Mouse (Mus musculus): ENCODE results near the gene Hdac4. TPM values are rescaled to one million over a fixed set of nuclear protein-coding genes. Genes with fewer than 3 reads are reported as not detected.
A peak's percentile ranks its signal among the peaks of the same experiment; 100 is the strongest.

Hdac4 gene
- 100 to 1,000 TPM; 111 to 112 TPM for total RNA-seq (2021)

DNA sequence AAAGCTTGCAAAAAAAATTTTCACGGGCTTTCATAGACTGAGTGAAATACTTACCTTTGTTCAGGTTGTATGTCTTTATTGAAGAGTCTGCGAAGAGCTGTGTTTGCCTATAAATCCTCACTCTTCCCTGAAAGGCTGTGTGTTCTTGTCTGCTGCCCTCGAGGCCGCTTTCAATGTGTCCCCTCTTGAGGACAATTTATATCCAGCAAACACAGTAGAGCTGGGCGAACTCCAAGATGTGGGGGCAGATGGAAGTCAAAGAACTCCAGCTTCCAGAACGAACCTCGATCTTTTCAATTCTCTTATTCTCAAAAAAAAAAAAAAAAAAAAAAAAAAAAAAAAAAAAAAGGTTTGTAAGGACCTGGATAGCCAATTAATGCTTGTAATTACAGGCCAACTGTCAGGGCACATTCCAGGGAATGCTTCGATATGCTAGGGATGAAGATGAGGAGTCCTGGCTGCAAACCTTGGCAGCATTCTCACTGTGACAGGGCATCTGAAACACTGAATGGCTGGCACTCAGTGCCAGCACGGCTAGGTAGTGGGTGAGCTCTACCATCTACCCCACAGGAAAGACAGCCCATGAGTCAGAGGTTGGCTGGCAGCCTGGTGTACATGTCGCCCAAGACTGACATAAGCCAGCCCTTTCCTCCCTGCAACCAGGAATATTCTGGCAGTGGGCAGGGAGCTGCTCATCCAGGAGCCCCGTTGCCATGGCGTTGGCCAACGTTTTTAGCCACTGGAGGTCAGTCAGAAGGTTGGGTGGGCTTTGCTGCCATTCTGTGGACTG, at the start of gene Hdac4:
TSS of gene Hdac4 (minus strand) at position 340 of the 790 bp plus-strand sequence.
- DNase-seq (ENCODE audit: low spot score in 2 of 2): peak in 1 of 2 experiments; percentile 81
- intact Hi-C loops (cut with DNase I): no loop called here

DNA sequence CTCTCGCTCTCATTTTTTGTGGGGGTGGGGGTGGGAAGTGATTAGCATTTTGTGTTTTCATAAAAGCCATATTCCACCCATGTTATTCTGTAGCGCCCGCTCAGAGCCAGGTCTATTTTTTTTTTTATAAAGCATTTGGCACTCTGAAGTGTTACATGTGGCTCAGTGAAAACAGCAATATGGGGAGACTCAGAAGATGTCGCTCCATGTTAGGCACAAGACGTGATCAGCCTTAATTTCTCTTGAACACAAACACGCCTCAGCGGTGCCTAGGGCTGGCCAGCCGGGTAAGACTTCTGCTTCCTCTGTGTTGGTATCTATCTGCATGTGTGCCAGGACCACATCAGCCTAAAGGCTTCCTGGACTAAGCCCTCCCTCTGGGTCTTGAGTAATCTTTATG, 48.0 kb upstream of the Hdac4 start:
- DNase-seq (ENCODE audit: low spot score in 2 of 2): peak in 1 of 2 experiments; percentile 11
- intact Hi-C loops (cut with DNase I): no loop called here

DNA sequence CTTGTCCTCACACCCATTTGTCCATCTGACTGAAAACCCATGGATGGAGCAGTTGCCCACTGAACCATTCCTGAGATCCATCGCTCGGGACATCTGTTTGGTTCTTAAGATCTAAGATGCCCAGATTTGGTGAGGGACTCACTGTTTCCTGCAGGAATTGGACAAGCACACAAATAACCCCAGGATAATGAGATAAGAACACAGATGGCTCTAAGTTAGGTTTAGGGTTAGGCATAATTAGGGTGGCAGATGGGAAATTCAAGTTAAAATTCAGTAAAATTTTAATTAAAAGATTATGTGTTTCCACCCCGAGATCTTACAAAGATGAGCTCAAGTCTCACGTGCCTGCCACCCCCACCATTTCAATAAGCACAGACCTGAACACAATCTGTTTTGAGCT, 44.6 kb upstream of the Hdac4 start:
- DNase-seq (ENCODE audit: low spot score in 2 of 2): no peak
- intact Hi-C loops (cut with DNase I): no loop called here

DNA sequence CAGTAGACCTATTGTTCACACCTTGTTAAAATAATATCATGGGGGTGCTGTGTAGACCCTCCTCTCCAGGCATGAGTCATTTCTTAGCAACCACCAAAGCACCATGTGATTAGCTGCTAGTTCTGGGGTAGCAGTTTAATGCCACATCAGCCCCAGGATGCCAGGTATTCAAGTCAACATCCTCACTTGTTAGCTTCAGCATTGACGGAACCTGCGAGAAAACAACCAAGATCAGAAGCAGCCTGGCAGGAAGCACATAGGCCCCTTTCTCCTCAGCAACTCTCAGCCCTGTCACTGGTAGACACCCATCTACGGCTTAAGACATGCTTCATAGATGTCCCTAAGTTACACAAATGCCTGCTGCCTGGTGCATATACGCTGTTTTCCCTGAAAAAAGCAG, 40.1 kb upstream of the Hdac4 start:
- intact Hi-C loops (cut with DNase I): no loop called here
- DNase-seq (ENCODE audit: low spot score in 2 of 2): no peak

DNA sequence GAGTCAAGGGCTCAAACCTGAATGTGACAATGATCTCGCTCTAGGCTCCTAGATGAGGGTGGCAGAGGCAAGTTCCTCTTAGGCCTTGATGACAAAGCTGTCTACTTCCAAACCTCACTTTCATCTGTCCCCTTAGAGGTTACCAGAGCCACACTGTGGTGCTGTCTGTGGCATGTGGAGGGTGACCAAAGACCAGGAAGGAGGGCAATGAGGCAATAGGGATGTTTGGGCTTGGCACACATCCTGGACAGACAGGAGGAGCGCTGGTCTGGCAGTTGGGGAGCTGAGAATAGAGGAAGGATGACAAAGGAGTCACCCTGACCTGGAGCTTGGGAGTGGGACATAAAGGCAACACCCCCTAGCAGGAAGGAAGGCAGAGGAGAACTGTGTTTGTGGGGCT, 29.8 kb upstream of the Hdac4 start:
- intact Hi-C loops (cut with DNase I): no loop called here
- no peak for DNase-seq (ENCODE audit: low spot score in 2 of 2)

DNA sequence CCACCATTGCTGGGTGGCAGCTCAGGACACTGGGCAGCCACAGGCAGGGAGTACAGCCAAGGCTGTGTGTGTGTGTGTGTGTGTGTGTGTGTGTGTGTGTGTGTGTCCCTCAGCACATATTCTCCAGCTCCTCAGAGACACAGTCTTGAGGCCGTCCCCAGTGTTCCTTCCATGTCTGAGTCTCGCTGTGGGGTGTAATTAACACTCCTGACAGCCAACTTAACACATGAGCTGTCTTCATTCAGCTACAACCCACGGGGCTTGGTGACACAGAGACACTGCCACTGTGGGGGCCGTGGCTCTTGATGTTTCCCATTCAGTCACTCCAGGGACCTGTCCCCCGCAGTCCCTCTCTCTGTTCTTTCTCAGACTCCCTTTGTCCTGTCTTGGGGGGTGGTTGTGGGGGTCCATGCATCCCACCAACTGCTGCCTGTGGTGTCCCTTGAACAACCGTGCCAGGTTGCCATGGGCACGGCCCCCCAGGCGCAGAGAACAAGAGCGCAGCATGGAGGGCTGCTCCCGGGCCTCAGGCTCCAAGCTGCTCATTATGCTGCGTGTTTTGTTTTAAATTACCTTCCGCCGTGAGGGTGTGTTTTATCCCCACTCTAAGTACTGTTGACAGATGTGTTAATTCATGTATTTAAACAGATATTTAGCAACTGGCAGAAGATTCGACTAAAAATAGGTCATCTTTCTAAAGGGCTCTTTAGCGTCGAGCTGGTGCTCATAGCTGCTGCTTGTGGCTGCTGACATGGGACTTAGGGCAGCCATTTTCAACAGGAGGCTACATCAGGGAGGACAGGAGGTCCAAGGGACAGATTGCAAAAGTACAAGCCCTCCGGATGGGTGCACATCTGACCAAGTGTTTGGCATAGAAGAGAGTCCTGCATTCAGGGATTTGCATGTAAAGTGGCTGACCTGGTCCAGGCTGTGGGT, 28.7 kb upstream of the Hdac4 start:
- intact Hi-C loops (cut with DNase I): no loop called here
- peak; percentile 34 to 75 for DNase-seq (ENCODE audit: low spot score in 2 of 2)

DNA sequence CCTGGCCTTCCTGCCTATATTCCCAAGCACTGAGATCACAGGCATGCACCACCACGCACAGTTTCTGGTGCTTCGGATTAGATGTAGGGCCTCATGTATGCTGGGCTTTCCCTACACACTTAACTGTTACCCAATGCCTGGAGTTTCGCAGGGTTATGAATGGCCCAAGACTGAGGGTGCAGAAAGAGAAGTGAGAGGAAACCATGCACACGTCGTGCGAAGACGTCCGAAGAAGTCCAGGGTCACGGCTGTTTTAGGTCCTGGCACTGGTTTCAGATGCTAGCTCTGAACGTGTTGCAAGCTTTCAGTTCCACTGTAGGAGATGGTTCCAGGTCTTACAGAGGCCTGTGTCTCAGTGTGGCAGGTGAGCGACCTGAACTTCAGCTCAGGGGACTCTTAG, 21.2 kb upstream of the Hdac4 start:
- no peak for DNase-seq (ENCODE audit: low spot score in 2 of 2)
- intact Hi-C loops (cut with DNase I): no loop called here

DNA sequence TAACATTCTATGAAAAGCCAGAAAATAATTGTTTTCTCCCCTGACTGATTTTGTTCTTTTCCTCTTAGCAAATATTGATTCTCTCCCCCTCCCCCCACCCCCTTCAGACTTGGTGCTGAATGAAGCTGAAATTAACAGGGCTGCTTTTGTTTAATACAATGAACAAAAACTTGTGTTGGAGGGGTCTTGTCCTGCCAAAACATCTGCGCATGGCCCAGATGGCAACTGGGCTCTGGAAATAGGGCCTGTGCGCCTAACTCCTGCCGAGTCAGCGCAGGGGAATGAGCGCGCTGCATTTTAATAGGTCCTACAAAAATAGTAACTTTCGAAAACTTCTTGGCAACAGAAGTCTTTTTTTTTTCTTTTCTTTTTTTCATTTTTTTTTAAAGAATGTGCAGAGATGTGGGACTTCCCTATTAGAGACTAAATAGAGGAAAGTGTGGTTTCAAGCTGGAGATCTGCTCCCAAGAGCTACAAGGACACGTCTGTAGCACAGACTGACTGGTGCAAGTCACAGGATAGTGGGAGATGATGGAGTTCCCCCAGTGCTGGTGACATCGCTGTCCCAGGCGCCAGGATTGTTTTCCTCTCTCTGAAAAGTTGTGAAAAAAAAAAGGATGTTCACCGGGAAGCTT, 20.6 kb upstream of the Hdac4 start:
- peak in 1 of 2 experiments; percentile 35 for DNase-seq (ENCODE audit: low spot score in 2 of 2)
- intact Hi-C loops (cut with DNase I): no loop called here

DNA sequence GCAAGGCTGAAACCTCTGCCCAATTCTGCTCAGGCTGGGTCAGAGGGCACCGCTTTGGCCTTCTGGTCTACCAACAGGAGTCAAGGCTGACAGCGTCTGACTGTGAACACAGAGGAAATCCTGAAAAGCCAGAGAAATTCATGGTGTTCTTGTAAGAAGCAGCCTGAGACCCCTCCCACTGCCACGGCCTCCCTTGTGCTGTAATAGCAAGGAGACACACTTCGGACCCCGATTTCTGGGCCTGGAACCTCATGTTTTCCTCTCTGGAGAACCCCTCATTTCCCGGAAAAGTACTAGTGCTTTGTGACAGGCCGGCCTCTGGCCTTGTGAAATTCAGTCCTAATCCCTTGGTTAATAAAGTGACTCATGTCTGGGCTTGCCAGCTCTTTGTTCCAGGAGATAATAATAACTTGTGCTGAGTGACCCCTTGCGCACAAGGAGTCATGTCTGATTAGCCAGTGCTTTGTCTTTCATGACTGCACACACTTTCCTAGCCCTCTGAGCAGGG, 19.7 kb upstream of the Hdac4 start:
- intact Hi-C loops (cut with DNase I): no loop called here
- DNase-seq (ENCODE audit: low spot score in 2 of 2): no peak

DNA sequence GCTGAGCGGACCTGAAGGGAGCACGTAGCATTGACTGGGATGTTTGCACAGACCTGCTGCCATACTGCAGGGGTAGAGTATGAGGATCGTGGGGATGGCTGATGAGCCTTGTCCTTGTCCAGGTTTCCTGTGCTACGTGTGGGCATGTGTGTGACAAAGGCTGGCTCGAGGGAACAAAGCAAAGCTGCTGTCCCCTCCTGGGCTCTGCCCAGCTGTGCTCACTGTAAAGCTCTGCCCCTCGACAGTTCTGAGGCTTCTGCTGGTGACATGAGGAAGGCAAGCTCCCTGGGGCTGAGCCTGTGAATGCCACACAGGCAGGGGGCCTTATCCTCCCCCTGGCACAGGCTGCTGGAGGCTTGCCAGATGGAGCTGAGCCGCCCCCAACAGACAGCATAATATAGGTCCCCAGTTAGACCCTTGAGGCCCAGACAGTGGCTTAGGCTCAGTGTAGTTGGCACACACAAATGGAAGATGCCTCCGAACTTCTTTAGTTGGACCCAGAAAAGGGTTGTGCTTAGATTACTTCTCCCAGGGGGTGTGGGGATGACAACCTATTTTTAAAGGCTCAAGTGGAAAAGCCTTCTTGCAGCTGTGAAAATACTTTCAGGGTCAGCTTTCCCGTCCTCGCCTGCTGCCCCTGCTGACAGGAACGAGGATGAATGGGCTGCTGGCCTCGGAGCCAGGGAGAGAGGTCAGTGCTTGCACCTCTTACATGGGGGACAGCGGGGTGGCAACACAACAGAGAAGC, 16.7 kb upstream of the Hdac4 start:
- no peak for DNase-seq (ENCODE audit: low spot score in 2 of 2)

DNA sequence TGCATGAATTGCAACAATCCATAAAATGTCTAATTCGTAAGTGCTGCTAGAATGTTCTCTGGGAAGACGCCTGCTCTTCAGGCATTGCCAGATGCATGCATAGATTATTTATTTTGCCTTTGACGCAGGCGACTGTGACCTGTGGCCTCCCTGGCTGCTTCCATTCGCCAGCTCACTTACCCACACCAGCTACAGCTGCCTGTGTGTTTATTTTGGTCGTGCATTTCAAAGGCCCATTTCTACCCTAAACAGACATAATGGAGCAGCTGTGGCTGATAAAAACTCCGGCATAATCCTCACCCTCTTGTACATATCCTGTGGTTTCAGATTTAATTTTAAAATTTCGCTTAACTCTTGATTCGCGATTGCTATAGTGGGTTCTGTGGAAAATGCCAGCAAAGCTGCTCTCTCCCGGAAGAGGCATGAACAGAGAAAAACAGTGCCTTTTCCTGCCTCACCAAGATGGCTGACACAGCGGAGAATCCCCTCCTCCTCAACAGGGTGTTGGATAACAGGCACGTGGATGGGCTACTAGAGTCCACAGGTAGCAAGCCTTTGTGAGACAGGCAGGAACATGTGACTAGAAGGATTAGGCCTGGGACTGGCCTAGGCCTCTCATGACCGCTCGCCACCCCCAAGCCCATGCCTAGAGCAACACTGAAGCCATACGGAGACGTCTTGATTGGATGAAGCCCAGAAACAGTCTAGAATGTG, 7.3 kb upstream of the Hdac4 start:
- intact Hi-C loops (cut with DNase I): no loop called here
- DNase-seq (ENCODE audit: low spot score in 2 of 2): peak in 1 of 2 experiments; percentile 50

More for the DNA sequence above, 16.7 kb upstream of the Hdac4 start:
- intact Hi-C loops (cut with DNase I): no loop called here

DNA sequence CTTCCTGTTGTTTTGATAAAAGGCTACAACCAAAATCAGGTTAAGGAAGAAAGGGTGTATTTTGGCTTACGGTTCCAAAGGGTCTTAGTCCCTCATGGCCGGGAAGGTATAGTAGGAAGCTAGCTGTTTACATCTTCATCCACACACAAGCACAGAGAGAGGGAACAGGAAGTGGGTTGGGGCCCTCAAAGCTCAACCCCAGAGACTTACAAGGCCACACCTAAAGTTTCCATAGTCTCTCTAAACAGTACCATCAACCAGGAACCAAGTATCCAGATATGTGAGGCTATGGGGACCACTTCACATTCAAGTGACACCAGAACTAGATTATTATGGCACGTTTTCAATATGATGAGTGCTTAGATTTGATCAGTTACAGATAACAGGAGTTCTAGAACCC, 5.0 kb downstream of the Hdac4 start:
- intact Hi-C loops (cut with DNase I): no loop called here
- DNase-seq (ENCODE audit: low spot score in 2 of 2): no peak

DNA sequence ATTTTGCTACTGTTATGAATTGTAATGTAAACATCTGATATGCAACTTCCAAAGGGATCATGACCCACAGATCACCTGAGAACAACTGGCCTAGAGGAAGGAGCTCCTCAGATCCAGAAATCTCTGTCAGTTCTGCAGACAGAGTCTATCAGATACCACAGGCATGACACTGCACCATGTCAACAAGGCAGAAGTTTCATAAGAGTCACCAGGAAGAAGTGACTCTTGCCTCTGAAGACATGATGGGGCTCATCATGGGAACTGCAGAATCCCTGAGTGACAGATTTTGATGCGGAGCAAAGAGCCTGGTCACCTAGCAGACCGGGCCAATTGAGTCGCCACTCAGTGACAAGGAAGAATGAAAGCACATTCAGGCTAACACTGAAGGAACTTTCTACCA, 8.4 kb downstream of the Hdac4 start:
- DNase-seq (ENCODE audit: low spot score in 2 of 2): no peak
- intact Hi-C loops (cut with DNase I): no loop called here

DNA sequence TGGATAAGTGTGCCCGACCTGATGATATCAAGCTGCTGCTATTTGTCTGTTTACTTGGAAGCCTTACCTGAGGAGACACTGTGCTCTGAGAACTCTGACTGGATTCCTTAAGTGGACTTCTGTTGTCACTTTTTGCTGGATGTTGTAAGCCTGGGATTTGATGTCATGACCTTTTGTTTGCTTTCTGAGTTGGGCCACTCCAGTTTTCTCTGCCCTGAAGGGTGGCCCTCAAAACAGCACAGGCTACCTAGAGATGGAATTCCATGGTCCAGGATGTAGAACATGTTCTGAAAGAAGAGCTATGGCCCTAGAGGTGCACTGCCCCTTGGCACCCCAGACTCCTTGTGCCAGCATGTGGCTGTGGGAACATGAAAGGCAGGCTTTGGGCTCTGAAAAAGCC, 10.9 kb downstream of the Hdac4 start:
- no peak for DNase-seq (ENCODE audit: low spot score in 2 of 2)
- intact Hi-C loops (cut with DNase I): no loop called here

DNA sequence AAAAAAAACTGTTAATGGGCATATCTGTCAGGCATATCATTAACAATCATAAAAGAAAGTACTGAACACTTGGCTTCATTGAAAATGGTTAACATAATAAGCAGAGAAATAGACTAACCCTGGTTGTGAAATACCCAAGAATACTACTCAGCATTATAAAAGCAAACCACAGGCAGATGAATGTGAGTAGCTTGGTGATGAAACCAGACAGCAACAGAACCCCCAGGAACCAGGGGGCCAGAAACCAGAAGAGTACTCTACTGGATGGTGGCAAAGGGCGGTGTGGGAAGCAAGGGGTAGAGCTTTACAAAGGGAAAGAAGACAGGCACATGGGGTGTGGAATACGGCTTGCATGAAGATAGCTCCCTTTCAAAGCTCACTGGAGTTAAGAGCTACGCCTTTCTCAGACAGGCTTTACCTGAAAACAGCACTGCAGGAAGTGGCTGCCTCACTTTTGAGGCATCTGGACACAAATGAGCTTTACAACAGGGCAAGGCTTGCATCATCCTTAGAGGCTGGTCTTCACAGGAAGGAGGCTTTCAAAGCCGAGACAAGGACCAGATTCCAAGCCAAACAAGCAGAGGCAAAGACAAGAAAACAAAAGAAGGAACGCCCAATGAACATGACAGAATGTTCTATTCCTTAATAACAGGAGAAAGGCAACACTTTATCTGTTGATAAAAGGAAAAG, 12.3 kb downstream of the Hdac4 start:
- DNase-seq (ENCODE audit: low spot score in 2 of 2): no peak
- intact Hi-C loops (cut with DNase I): no loop called here

DNA sequence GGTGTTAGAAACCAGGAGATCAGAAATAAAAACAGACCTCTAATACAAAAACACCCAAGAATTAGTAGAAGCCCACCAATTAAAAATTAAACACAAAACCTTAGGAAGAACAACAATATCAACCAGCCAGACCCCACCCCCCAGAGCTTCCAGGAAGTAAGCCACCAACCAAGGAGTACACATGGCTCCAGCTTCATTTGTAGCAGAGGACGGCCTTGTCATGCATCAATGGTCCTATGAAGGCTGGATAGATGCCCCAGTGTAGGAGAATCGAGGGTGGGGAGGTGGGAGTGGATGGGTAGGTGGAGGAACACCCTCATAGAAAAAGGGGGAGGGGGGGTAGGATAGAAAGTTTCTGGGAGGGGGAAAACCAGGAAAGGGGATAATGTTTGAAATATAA, 13.5 kb downstream of the Hdac4 start:
- DNase-seq (ENCODE audit: low spot score in 2 of 2): no peak
- intact Hi-C loops (cut with DNase I): no loop called here

DNA sequence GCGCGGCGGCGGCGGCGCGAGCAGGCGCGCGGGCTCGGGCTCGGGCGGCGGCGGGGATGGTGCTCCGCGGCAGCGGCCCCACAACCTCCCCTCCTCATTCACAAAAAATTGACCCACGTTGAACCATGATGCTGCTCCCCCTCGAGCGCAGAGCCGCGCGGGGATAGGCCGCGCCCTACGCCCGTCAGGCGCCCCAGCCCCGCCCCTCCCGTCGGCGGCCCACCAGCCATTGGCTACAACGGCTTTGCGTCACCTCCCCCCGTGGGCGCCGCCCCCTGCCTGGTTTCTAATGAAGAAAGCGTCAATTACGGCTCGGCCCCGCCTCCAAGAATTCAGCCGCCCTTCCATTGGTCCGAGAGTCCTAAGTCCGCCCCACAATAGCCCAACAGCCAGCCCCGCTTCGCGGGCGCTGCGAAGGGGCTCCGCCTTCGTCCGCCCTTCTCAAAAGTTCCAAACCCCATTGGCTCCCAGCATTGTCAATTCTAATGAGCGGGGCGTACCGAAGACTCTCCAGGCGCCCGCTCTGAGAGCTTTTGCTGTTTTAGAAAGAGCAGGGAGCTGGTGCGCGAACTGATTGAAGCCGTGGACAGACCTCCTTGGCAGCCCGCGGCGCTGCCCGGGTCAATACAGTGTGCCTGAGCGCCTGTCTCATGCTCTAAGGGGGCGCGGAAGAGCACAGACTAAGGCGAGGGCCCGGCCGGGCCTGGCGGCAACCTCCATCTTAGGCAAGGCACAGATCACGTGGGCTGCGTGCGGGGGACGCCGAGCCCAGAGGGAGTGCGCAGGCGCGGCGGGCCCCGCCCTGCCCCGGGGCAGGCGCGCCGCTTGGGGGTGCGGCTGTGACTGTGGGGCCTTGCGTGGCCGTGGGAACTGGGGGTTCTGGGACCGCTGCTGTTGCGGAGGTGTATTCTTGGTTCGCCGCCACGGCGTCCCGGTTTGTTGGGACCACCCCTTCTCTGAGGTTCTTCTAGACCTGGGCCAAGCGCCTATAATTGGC, 15.1 kb downstream of the Hdac4 start:
- DNase-seq (ENCODE audit: low spot score in 2 of 2): peak; percentile 100
- intact Hi-C loops (cut with DNase I): no loop called here

All from left cerebral cortex, postnatal 25 days (tissue).